1 mouse cellular context compared by ENCODE assay signal in genomic region chr15:31449772-31450171, GRCm38 (mm10).
TF ChIP-seq lines count a peak whose summit lies in the region.

No protein-coding gene starts in this region.

TF ChIP-seq in MEL, 35 proteins besides CTCF, POLR2A, EP300 and RAD21:
- TF ChIP-seq USF2 (IDR thresholded peaks at IDR 0.05; ENCODE audit: borderline replicate concordance in 1 of 2, insufficient read depth in 1 of 2, low read depth in 1 of 2, low read length in 2 of 2) (no peak), SMC3 (IDR thresholded peaks at IDR 0.05; ENCODE audit: low read depth, low read length) (0 out of 2 replicates have a peak, but pooled peaks have one; percentile 2)
TF ChIP-seq in MEL: peak in this region for 1.
